Mouse (Mus musculus): ENCODE measurements around the gene Inka2. TPM values are rescaled to one million over a fixed set of nuclear protein-coding genes. Genes with fewer than 3 reads are reported as not detected.
"Not testable (repeated sequence)": the region's sequence is repeated elsewhere in the genome, so short reads cannot be mapped to it uniquely, and the experiment has no call there.

Gene Inka2
- total and polyA plus RNA-seq, 3 experiments, result 1.9 to 4.6 (median 3.0) TPM

DNA sequence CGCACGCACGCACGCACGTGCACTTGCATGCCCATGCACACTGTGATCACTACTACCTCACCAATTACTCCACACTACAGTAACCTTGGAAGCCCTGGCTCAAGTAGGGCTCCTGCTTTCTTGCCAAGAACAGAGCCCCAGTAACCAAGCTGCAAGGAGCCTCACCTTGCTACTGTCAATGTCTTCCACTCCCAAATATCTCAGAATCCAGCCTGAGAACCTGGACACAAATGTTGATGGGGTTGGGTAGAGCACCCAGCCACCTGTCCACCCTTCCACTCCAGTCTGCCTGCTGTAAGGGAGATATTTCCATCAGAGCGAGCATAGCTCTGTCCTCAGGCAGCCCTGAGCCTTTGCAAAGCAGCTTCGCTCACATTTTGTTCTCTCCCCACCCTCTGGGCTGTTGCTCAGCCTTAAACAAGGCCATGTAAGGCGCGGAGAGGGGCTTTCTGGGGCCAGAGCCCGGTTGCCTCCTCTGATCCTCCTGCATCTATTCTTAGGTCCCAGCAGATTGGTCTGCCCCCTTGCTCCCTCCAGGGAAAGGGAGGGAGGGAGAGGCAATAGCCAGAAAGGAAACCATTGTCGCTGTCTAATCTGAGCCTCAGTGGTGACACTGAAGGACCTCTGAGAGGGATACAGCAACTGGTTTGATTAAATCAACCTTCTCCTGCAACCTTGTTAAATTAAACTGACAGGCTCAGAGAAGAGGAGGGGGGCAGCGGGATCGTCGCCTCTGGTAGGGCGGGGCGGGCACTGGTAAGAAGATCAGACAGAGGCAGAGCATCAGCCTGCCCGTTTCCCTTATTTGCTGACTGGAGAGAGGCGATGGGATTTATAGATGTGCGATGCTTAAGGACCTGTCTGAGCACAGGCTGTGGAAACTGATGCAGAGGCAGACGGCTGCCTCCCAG is 8.7 kb upstream of the Inka2 start:
- H3K4me1 ChIP-seq (ENCODE audit: insufficient read depth, low read depth, low read length), result peaks cover 69% of the 10 kb centered on the region
- TF ChIP-seq GATA2 (IDR thresholded peaks at IDR 0.05; ENCODE audit: borderline replicate concordance, low read depth, low read length) (no peak), TAL1 (conservative IDR thresholded peaks at IDR 0.05; ENCODE audit: low read depth, low read length) (no peak), CTCF (IDR thresholded peaks at IDR 0.05; ENCODE audit: low read depth, low read length) (no peak), GATA1 (IDR thresholded peaks at IDR 0.05; ENCODE audit: borderline replicate concordance, low read length) (no peak), POLR2AphosphoS5 (IDR thresholded peaks at IDR 0.05; ENCODE audit: insufficient replicate concordance, low read depth, low read length) (no peak)
- H3K9me3 ChIP-seq (replicated peaks), result no peaks in the 10 kb centered on the region
- ATAC-seq (ENCODE audit: extremely low read depth, insufficient number of reproducible peaks, low FRiP score, poor library complexity, severe bottlenecking), result no peak
- H3K36me3 ChIP-seq (replicated peaks), result no peaks in the 10 kb centered on the region
- peaks cover 12% of the 10 kb centered on the region; the same call in 1 of the 2 replicates for H3K27me3 ChIP-seq (ENCODE audit: insufficient read depth, low read length)
- no peak overlapping the region; the same call in 1 of the 2 replicates for H3K4me3 ChIP-seq (ENCODE audit: low read depth, low read length)
- DNase-seq (ENCODE audit: low spot score), result no peak

DNA sequence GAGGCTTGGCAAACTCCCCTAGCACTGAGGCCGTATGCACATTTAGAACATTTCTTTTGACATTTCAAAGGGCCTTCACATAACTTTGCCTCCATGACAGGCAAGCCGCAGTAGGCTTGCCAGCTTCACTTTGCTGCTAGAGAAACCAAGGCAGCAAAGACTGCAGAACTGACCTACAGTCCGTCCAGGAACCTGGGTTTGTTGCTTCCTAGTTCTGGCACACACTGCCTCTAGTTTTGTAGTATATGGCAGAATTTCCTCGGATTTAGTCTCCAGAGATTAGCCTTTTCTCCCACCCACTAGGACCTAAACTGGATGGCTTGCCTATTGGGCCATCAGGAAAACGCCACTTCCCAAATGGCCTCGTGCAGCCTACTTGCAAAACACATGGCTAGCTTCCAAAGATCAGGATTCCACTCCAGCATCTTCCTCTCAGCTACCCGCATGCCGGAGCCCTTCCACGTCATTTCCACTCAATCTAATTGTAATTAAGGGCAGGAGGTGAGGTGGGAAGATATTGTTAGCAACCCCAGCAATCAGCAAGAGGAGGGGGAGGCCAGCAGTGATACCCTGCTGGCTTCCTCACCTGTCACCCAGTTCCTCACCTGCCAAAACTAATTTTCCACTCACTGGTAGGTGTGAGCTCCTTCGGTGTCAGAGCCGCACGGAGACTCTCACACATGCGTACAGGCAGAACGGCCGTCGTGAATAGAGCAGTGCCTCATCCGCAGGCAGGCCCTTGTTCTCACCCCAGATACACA is 7.8 kb upstream of the Inka2 start:
- Histone ChIP-seq H3K36me3 (replicated peaks) (no peaks in the 10 kb centered on the region), H3K27me3 (ENCODE audit: insufficient read depth, low read length) (peaks cover 12% of the 10 kb centered on the region; the same call in 1 of the 2 replicates), H3K9me3 (replicated peaks) (no peaks in the 10 kb centered on the region), H3K4me1 (ENCODE audit: insufficient read depth, low read depth, low read length) (peaks cover 78% of the 10 kb centered on the region), H3K4me3 (ENCODE audit: low read depth, low read length) (no peak overlapping the region)
- TF ChIP-seq TAL1 (conservative IDR thresholded peaks at IDR 0.05; ENCODE audit: low read depth, low read length), result no peak
- TF ChIP-seq GATA1 (IDR thresholded peaks at IDR 0.05; ENCODE audit: borderline replicate concordance, low read length), result no peak
- ATAC-seq (ENCODE audit: extremely low read depth, insufficient number of reproducible peaks, low FRiP score, poor library complexity, severe bottlenecking) (no peak), DNase-seq (ENCODE audit: low spot score) (no peak)

DNA sequence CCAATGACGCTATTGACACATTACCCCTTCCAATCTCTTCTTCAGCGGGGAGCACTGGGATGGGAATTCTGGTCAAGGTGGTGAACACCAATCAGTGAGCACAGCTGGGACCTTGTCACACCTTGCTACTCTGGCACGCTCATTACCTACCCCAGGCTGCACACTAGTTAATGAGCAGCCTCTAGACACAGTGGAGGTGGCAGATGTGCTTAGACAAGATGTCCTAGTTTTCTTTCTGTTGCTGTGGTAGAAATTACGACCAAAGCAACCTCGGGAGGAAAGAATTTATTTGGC is 7.3 kb upstream of the Inka2 start:
- Histone ChIP-seq H3K36me3 (replicated peaks) (no peaks in the 10 kb centered on the region), H3K4me1 (ENCODE audit: insufficient read depth, low read depth, low read length) (peaks cover 83% of the 10 kb centered on the region), H3K9me3 (replicated peaks) (no peaks in the 10 kb centered on the region), H3K4me3 (ENCODE audit: low read depth, low read length) (no peak overlapping the region), H3K27me3 (ENCODE audit: insufficient read depth, low read length) (peaks cover 12% of the 10 kb centered on the region; the same call in 1 of the 2 replicates)
- TF ChIP-seq TAL1 (conservative IDR thresholded peaks at IDR 0.05; ENCODE audit: low read depth, low read length) (no peak), GATA1 (IDR thresholded peaks at IDR 0.05; ENCODE audit: borderline replicate concordance, low read length) (no peak), CTCF (IDR thresholded peaks at IDR 0.05; ENCODE audit: low read depth, low read length) (no peak), GATA2 (IDR thresholded peaks at IDR 0.05; ENCODE audit: borderline replicate concordance, low read depth, low read length) (no peak), POLR2AphosphoS5 (IDR thresholded peaks at IDR 0.05; ENCODE audit: insufficient replicate concordance, low read depth, low read length) (no peak)
- no peak for ATAC-seq (ENCODE audit: extremely low read depth, insufficient number of reproducible peaks, low FRiP score, poor library complexity, severe bottlenecking)
- no peak for DNase-seq (ENCODE audit: low spot score)

DNA sequence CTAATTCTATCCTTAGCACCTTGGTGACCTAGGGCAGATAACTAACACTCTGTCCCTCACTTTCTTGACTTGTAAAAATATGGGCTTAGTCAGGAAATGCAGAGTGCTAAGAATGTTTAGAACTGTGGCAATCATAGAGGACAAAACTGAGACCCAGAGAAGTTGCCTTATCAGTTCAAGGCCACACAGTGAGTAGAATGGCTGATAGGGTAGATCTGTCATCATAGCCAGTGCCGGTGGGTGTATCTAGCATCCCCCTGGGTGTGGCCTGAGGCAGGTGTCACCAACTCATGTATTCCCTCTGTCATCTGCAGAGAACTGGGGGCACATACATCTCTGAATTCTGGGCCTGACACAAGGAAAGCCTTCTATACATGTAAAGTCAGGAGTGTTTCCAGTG is 6.1 kb upstream of the Inka2 start:
- Histone ChIP-seq H3K36me3 (replicated peaks) (no peaks in the 10 kb centered on the region), H3K4me3 (ENCODE audit: low read depth, low read length) (no peak overlapping the region), H3K4me1 (ENCODE audit: insufficient read depth, low read depth, low read length) (peaks cover 93% of the 10 kb centered on the region), H3K27me3 (ENCODE audit: insufficient read depth, low read length) (peaks cover 10% of the 10 kb centered on the region; the same call in 1 of the 2 replicates), H3K9me3 (replicated peaks) (no peaks in the 10 kb centered on the region)
- TF ChIP-seq GATA1 (IDR thresholded peaks at IDR 0.05; ENCODE audit: borderline replicate concordance, low read length) (no peak), CTCF (IDR thresholded peaks at IDR 0.05; ENCODE audit: low read depth, low read length) (no peak), GATA2 (IDR thresholded peaks at IDR 0.05; ENCODE audit: borderline replicate concordance, low read depth, low read length) (no peak), POLR2AphosphoS5 (IDR thresholded peaks at IDR 0.05; ENCODE audit: insufficient replicate concordance, low read depth, low read length) (no peak), TAL1 (conservative IDR thresholded peaks at IDR 0.05; ENCODE audit: low read depth, low read length) (peak; percentile 36)
- peak; percentile 35 for DNase-seq (ENCODE audit: low spot score)
- peak; percentile 65 for ATAC-seq (ENCODE audit: extremely low read depth, insufficient number of reproducible peaks, low FRiP score, poor library complexity, severe bottlenecking)

- peak; percentile 54 for ATAC-seq (ENCODE audit: extremely low read depth, insufficient number of reproducible peaks, low FRiP score, poor library complexity, severe bottlenecking)
- Histone ChIP-seq H3K36me3 (replicated peaks) (no peaks in the 10 kb centered on the region), H3K27me3 (ENCODE audit: insufficient read depth, low read length) (peaks cover 6% of the 10 kb centered on the region; the same call in 1 of the 2 replicates), H3K4me1 (ENCODE audit: insufficient read depth, low read depth, low read length) (peaks cover 95% of the 10 kb centered on the region), H3K4me3 (ENCODE audit: low read depth, low read length) (no peak overlapping the region), H3K9me3 (replicated peaks) (no peaks in the 10 kb centered on the region)
- 0 out of 2 replicates have a peak, but pooled peaks have one; percentile 7 for TF ChIP-seq TAL1 (conservative IDR thresholded peaks at IDR 0.05; ENCODE audit: low read depth, low read length)
- no peak for TF ChIP-seq CTCF (IDR thresholded peaks at IDR 0.05; ENCODE audit: low read depth, low read length)
- TF ChIP-seq POLR2AphosphoS5 (IDR thresholded peaks at IDR 0.05; ENCODE audit: insufficient replicate concordance, low read depth, low read length), result no peak
- DNase-seq (ENCODE audit: low spot score), result peak; percentile 70
Observed at GRCm38 (mm10) chr3:105699241-105699933, 5.0 kb upstream of the Inka2 start.

GRCm38 (mm10) chr3:105700786-105701185 is 3.6 kb upstream of the Inka2 start:
- Histone ChIP-seq H3K4me1 (ENCODE audit: insufficient read depth, low read depth, low read length) (peaks cover 98% of the 10 kb centered on the region), H3K4me3 (ENCODE audit: low read depth, low read length) (peak overlapping the region; percentile 50; the same call in 1 of the 2 replicates)
- not testable (repeated sequence) for H3K9me3 ChIP-seq (replicated peaks); H3K36me3 ChIP-seq (replicated peaks); ATAC-seq (ENCODE audit: extremely low read depth, insufficient number of reproducible peaks, low FRiP score, poor library complexity, severe bottlenecking); DNase-seq (ENCODE audit: low spot score); H3K27me3 ChIP-seq (ENCODE audit: insufficient read depth, low read length)

All from G1E (cell line).